Mouse (Mus musculus): ENCODE measurements around the gene Bik. TPM values are rescaled to one million over a fixed set of nuclear protein-coding genes. Genes with fewer than 3 reads are reported as not detected.

Gene Bik
- polyA plus RNA-seq, 1 experiment = 4.7 TPM

DNA sequence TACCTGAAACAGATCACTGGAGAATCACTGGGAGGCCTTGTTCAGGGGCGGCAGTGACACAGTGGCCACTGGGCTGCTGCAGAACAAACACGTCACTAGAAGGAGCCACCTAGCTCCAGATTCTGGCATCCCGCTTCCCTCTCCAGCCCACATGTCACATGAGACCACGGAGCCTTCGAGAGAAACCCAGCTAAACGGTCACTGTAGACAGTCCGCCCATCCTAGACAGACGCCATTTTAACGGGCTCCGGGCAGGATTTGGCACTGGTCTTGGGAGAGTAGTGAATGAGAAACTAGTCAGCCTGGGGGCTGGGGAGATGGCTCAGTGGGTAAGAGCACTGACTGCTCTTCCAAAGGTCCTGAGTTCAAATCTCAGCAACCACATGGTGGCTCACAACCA is 42.4 kb upstream of the Bik start:
- TF ChIP-seq CTCF (IDR thresholded peaks at IDR 0.05; ENCODE audit: extremely low read depth, insufficient read depth, insufficient read length, insufficient replicate concordance) (no peak), POLR2A (IDR thresholded peaks at IDR 0.05; ENCODE audit: low read depth, low read length) (no peak)
- no peaks in the 10 kb centered on the region; the same call in 1 of the 2 replicates for H3K4me1 ChIP-seq (ENCODE audit: control insufficient read depth, insufficient read depth, insufficient read length)
- 96% methylated on average over 10 of the region's 10 CpGs for WGBS
- no peak overlapping the region for H3K4me3 ChIP-seq (ENCODE audit: extremely low read depth, insufficient read depth, insufficient read length)
- no peak for DNase-seq (ENCODE audit: low read depth in 1 of 2, low spot score in 2 of 2)
- no peak overlapping the region for H3K27ac ChIP-seq (ENCODE audit: insufficient read depth, low read length)
- H3K36me3 ChIP-seq (ENCODE audit: control insufficient read depth, insufficient read depth, low read length) = no peaks in the 10 kb centered on the region
- H3K27me3 ChIP-seq (ENCODE audit: control insufficient read depth, insufficient read depth, low read length) = no peaks in the 10 kb centered on the region

DNA sequence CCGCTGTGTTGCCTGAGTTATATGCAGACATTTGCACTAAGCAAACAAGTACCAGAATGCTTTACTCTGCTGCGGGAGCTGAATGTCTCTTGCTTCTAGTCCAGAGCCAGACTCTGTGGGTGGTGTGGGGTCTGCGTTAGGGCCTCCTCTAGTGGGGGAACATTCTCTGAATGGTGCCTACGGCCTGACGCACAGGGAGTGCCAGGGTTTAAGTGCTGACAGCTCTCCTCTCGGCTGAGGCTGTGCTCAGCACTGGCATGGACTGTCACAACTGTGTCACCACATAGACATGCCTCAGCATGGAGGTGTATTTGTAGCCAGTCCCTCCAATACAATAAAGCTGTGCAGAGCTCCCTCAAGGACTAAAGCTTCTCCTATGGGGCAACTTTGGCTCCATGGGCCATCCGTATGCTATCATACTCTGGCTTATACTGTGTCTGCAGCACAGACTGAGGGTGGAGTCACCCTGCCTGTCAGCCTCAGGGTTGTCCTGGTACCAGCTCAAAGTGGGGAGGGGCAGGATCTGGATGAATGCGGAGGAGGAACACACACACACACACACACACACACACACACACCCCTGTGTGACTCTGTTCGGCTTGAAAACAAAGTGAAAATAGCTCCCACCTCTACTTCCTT is 39.1 kb upstream of the Bik start:
- Histone ChIP-seq H3K36me3 (ENCODE audit: control insufficient read depth, insufficient read depth, low read length) (no peaks in the 10 kb centered on the region), H3K27ac (ENCODE audit: insufficient read depth, low read length) (no peak overlapping the region), H3K4me3 (ENCODE audit: extremely low read depth, insufficient read depth, insufficient read length) (no peak overlapping the region), H3K27me3 (ENCODE audit: control insufficient read depth, insufficient read depth, low read length) (no peaks in the 10 kb centered on the region), H3K4me1 (ENCODE audit: control insufficient read depth, insufficient read depth, insufficient read length) (no peaks in the 10 kb centered on the region; the same call in 1 of the 2 replicates)
- TF ChIP-seq CTCF (IDR thresholded peaks at IDR 0.05; ENCODE audit: extremely low read depth, insufficient read depth, insufficient read length, insufficient replicate concordance) = no peak
- no peak for TF ChIP-seq POLR2A (IDR thresholded peaks at IDR 0.05; ENCODE audit: low read depth, low read length)
- DNase-seq (ENCODE audit: low read depth in 1 of 2, low spot score in 2 of 2) = no peak
- 89% methylated on average over 9 of the region's 9 CpGs for WGBS

DNA sequence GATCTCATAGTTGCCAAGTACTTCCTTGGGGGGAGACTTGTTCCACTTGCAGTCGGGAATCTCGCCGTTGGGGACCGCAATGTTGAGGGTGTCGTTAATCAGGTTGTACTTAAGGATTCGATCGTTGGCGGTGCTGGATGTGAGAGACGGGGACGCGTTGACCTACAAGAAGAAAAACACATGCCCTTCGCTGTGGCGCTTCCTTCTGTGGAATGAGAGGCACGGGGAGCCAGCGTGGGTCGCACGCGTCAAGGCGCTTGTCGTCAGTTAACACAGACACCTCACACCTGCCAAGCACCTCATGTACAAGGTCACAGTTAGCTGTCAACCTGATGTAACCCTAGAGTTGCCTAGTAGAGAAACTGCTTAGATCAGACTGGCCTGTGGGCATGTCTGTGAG is 37.2 kb upstream of the Bik start:
- no peak for TF ChIP-seq CTCF (IDR thresholded peaks at IDR 0.05; ENCODE audit: extremely low read depth, insufficient read depth, insufficient read length, insufficient replicate concordance)
- TF ChIP-seq POLR2A (IDR thresholded peaks at IDR 0.05; ENCODE audit: low read depth, low read length) = no peak
- Histone ChIP-seq H3K27me3 (ENCODE audit: control insufficient read depth, insufficient read depth, low read length) (no peaks in the 10 kb centered on the region), H3K27ac (ENCODE audit: insufficient read depth, low read length) (no peak overlapping the region), H3K4me3 (ENCODE audit: extremely low read depth, insufficient read depth, insufficient read length) (no peak overlapping the region), H3K36me3 (ENCODE audit: control insufficient read depth, insufficient read depth, low read length) (peaks cover 2% of the 10 kb centered on the region; the same call in 1 of the 2 replicates), H3K4me1 (ENCODE audit: control insufficient read depth, insufficient read depth, insufficient read length) (no peaks in the 10 kb centered on the region)
- no peak for DNase-seq (ENCODE audit: low read depth in 1 of 2, low spot score in 2 of 2)
- WGBS = 98% methylated on average over 20 of the region's 20 CpGs

DNA sequence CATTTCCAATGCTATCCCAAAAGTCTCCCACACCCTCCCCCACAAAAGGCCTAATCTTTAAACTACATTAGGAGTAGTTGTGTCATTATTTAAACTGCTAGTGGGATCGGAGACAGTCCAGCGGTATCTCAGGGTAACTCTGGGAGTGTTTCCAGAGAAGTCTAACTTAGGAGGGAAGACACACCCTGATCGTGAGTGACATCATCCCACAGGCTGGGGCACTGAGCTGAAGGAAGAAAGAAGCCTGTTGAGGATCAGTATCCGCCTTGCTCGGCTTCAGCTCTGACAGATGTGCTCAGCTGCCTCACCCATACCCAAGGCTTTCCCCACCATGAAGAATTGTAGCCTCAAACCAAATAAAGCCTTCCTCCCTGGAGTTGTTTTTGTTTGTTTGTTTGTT is 34.8 kb upstream of the Bik start:
- Histone ChIP-seq H3K36me3 (ENCODE audit: control insufficient read depth, insufficient read depth, low read length) (peaks cover 4% of the 10 kb centered on the region; the same call in 1 of the 2 replicates), H3K4me1 (ENCODE audit: control insufficient read depth, insufficient read depth, insufficient read length) (no peaks in the 10 kb centered on the region), H3K27me3 (ENCODE audit: control insufficient read depth, insufficient read depth, low read length) (no peaks in the 10 kb centered on the region), H3K27ac (ENCODE audit: insufficient read depth, low read length) (no peak overlapping the region), H3K4me3 (ENCODE audit: extremely low read depth, insufficient read depth, insufficient read length) (no peak overlapping the region)
- WGBS = 82% methylated on average over 5 of the region's 5 CpGs
- TF ChIP-seq POLR2A (IDR thresholded peaks at IDR 0.05; ENCODE audit: low read depth, low read length) (no peak), CTCF (IDR thresholded peaks at IDR 0.05; ENCODE audit: extremely low read depth, insufficient read depth, insufficient read length, insufficient replicate concordance) (no peak)
- DNase-seq (ENCODE audit: low read depth in 1 of 2, low spot score in 2 of 2) = no peak

DNA sequence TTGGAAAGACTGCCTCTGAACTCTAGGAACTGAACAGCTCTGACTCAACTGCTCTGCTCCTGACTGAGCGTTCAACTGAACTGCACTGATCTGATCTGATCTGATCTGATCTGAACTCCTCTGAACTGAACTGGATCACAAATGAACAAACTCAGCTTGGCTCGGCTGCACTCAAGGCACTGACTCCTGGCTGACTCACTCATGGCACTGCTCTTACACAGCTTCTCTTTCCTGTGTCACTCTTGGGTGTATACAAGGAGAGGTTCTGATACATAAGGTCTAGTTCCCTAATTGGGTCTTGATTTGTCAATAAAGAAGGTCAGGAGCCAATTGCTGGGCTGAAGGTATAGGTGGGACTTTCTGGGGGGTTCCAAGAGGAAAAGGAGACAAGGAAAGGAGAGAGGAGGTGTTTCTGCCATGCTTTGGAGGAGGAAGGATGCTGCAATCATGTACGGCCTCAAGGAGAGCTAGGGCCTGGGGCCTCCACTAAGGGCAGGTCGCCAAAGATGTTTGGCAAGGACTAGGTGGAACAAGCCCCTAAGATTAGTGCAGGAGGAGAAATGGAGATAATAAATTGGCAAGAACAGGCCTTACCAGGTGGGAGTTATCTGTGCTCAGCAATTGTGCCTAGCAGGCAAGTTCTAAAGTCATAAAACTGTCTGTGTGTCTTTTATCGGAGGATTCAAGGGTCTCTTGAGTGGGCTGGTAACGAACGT is 32.6 kb upstream of the Bik start:
- H3K27me3 ChIP-seq (ENCODE audit: control insufficient read depth, insufficient read depth, low read length) = no peaks in the 10 kb centered on the region
- H3K4me1 ChIP-seq (ENCODE audit: control insufficient read depth, insufficient read depth, insufficient read length) = no peaks in the 10 kb centered on the region
- peaks cover 4% of the 10 kb centered on the region; the same call in 1 of the 2 replicates for H3K36me3 ChIP-seq (ENCODE audit: control insufficient read depth, insufficient read depth, low read length)
- H3K4me3 ChIP-seq (ENCODE audit: extremely low read depth, insufficient read depth, insufficient read length) = no peak overlapping the region
- DNase-seq (ENCODE audit: low read depth in 1 of 2, low spot score in 2 of 2) = no peak
- 79% methylated on average over 7 of the region's 7 CpGs for WGBS
- no peak for TF ChIP-seq CTCF (IDR thresholded peaks at IDR 0.05; ENCODE audit: extremely low read depth, insufficient read depth, insufficient read length, insufficient replicate concordance)
- TF ChIP-seq POLR2A (IDR thresholded peaks at IDR 0.05; ENCODE audit: low read depth, low read length) = no peak
- no peak overlapping the region for H3K27ac ChIP-seq (ENCODE audit: insufficient read depth, low read length)

DNA sequence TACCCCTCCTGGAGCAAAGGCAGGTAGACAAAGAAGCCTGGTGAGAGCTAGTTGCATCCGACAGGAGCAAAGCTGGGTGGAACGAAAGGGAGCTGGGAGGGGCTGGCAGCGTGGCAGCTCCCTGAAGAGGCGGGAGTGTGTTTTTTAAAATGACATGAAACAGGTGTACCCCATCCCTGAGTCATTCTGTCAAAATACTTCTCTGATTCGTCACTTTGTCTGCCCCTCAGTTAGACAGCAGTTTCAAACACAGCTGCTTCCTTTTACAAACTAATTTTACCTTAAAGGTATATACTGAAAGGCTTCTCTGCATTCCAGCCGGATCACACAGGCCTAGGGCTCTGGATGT is 32.1 kb upstream of the Bik start:
- DNase-seq (ENCODE audit: low read depth in 1 of 2, low spot score in 2 of 2) = no peak
- TF ChIP-seq CTCF (IDR thresholded peaks at IDR 0.05; ENCODE audit: extremely low read depth, insufficient read depth, insufficient read length, insufficient replicate concordance) (no peak), POLR2A (IDR thresholded peaks at IDR 0.05; ENCODE audit: low read depth, low read length) (no peak)
- Histone ChIP-seq H3K36me3 (ENCODE audit: control insufficient read depth, insufficient read depth, low read length) (peaks cover 4% of the 10 kb centered on the region; the same call in 1 of the 2 replicates), H3K27me3 (ENCODE audit: control insufficient read depth, insufficient read depth, low read length) (no peaks in the 10 kb centered on the region), H3K27ac (ENCODE audit: insufficient read depth, low read length) (no peak overlapping the region), H3K4me1 (ENCODE audit: control insufficient read depth, insufficient read depth, insufficient read length) (no peaks in the 10 kb centered on the region), H3K4me3 (ENCODE audit: extremely low read depth, insufficient read depth, insufficient read length) (no peak overlapping the region)
- 75% methylated on average over 6 of the region's 6 CpGs for WGBS

DNA sequence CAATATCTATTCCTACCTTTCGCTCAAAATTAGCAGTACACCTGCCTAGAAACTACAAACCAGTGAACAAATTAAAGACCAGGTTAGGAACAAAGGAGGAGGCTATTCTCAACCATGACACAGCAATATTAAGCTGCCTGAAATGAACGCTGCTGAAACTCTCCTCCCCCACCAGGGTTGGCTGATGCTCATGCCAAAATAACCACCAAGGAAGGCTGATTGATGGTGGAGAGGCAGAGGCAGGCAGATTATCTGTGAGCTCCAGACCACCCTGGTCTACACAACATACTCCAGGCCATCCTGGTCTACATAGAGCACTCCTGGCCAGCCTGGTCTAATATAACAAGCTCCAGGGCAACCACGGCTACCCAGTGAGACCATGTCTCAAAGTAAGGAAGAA is 31.5 kb upstream of the Bik start:
- Histone ChIP-seq H3K27ac (ENCODE audit: insufficient read depth, low read length) (no peak overlapping the region), H3K4me3 (ENCODE audit: extremely low read depth, insufficient read depth, insufficient read length) (no peak overlapping the region), H3K4me1 (ENCODE audit: control insufficient read depth, insufficient read depth, insufficient read length) (no peaks in the 10 kb centered on the region), H3K36me3 (ENCODE audit: control insufficient read depth, insufficient read depth, low read length) (peaks cover 4% of the 10 kb centered on the region; the same call in 1 of the 2 replicates), H3K27me3 (ENCODE audit: control insufficient read depth, insufficient read depth, low read length) (no peaks in the 10 kb centered on the region)
- TF ChIP-seq POLR2A (IDR thresholded peaks at IDR 0.05; ENCODE audit: low read depth, low read length) = no peak
- no peak for TF ChIP-seq CTCF (IDR thresholded peaks at IDR 0.05; ENCODE audit: extremely low read depth, insufficient read depth, insufficient read length, insufficient replicate concordance)
- WGBS = 79% methylated on average over 3 of the region's 3 CpGs
- DNase-seq (ENCODE audit: low read depth in 1 of 2, low spot score in 2 of 2) = no peak
